Mouse (Mus musculus) regulatory T cell (primary cell): ENCODE data around the gene Paqr7.
"Not testable (repeated sequence)": the region's sequence is repeated elsewhere in the genome, so short reads cannot be mapped to it uniquely, and the experiment has no call there.

Experiments used
- in situ Hi-C: fragments of 300-600 bp; cut with MboI, MseI; formaldehyde crosslinking; loops from one replicate; pipeline ENCODE4 v1.15.1; 2025; ENCODE audit warnings: high pct_unique_total_duplicates

Gene Paqr7

GRCm38 (mm10) chr4:134471469-134471868 lies 25.0 kb upstream of the Paqr7 start:
- in situ Hi-C loops, result no loop called here

GRCm38 (mm10) chr4:134473764-134474163 lies 22.7 kb upstream of the Paqr7 start:
- in situ Hi-C loops, result no loop called here

- in situ Hi-C loops, result no loop called here
Measured at GRCm38 (mm10) chr4:134474240-134474639, 22.3 kb upstream of the Paqr7 start.

GRCm38 (mm10) chr4:134476899-134477298 lies 19.6 kb upstream of the Paqr7 start:
- in situ Hi-C loops, result no loop called here

- in situ Hi-C loops, result no loop called here
Measured at GRCm38 (mm10) chr4:134478031-134478430, 18.5 kb upstream of the Paqr7 start.

- in situ Hi-C loops, result no loop called here
Measured at GRCm38 (mm10) chr4:134479839-134480238, 16.7 kb upstream of the Paqr7 start.

- in situ Hi-C loops, result no loop called here
Measured at GRCm38 (mm10) chr4:134480864-134481263, 15.6 kb upstream of the Paqr7 start.

- in situ Hi-C loops, result no loop called here
Measured at GRCm38 (mm10) chr4:134481270-134481669, 15.2 kb upstream of the Paqr7 start.

- in situ Hi-C loops, result no loop called here
Measured at GRCm38 (mm10) chr4:134482442-134482841, 14.1 kb upstream of the Paqr7 start.

GRCm38 (mm10) chr4:134483078-134483688 lies 13.3 kb upstream of the Paqr7 start:
- in situ Hi-C loops, result no loop called here

- in situ Hi-C loops, result no loop called here
Measured at GRCm38 (mm10) chr4:134483696-134484095, 12.8 kb upstream of the Paqr7 start.

- in situ Hi-C loops, result no loop called here
Measured at GRCm38 (mm10) chr4:134484231-134484630, 12.3 kb upstream of the Paqr7 start.

GRCm38 (mm10) chr4:134485151-134485900 lies 11.2 kb upstream of the Paqr7 start:
- in situ Hi-C loops, result no loop called here

- in situ Hi-C loops, result no loop called here
Measured at GRCm38 (mm10) chr4:134488211-134488610, 8.3 kb upstream of the Paqr7 start.

GRCm38 (mm10) chr4:134489986-134490665 lies 6.4 kb upstream of the Paqr7 start:
- in situ Hi-C loops, result no loop called here

GRCm38 (mm10) chr4:134491716-134492115 lies 4.8 kb upstream of the Paqr7 start:
- in situ Hi-C loops, result no loop called here

GRCm38 (mm10) chr4:134494161-134494560 lies 2.3 kb upstream of the Paqr7 start:
- in situ Hi-C loops, result not testable (repeated sequence)

GRCm38 (mm10) chr4:134494780-134495545 lies 1.5 kb upstream of the Paqr7 start:
- in situ Hi-C loops, result no loop called here

- in situ Hi-C loops, result no loop called here
Measured at GRCm38 (mm10) chr4:134495546-134495923, 962 bp upstream of the Paqr7 start.

GRCm38 (mm10) chr4:134497223-134497622 lies 726 bp downstream of the Paqr7 start:
- in situ Hi-C loops, result no loop called here

- in situ Hi-C loops, result no loop called here
Measured at GRCm38 (mm10) chr4:134497986-134498731, 1.7 kb downstream of the Paqr7 start.
